Mouse (Mus musculus) embryo, embryonic 11.5 days (tissue): ENCODE measurements around the gene Otud7a.

Experiments
- DNase-seq: peaks from one replicate; pipeline ENCODE4 v3.0.0-alpha.2; 2012; ENCODE audit warnings: low read depth, low spot score

Otud7a gene

DNA sequence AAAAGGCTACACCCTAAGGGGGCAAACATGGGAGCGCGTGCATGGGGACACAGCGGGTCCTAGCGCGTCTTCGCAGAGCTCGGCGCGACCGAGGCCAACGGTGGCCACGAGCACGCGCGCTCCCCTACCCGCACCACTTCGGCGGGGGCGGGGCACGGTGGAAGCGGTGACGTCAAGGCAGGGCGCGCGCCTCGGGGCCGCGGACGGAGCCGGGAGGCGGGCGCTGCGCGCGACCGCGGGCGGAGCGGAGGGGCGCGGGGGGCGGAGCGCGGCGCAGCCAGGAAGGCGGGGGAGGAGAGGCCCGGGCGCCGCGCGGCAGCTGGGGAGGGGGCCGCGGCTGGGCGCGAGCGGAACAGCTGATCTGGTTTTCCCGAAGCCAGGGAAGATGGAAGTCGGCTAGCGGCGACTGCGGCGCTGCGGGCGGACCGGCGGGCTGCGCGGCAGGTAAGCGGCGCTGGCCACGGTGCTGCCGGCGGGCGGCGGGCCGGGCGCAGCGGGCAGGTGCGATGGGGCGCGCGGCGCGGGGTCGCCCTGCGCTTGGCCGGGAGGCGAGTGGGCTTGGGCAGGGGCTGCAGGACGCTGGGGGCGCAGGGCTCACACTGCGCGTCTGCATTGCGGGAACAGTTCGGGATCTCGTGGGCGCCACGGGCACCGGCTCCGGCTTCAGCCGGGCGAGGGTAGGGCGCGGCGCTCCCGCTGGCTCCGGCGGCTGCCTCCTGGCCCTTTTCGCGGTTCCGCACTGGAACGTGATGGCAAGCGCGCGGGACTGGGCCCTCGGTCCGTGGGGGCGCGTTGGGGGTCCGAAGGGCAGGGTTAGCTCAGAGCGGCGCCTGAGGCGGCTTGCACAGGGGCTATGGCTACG is at the start of gene Otud7a:
Otud7a (plus strand) TSS at position 268 of the 862 bp plus-strand sequence.
- peak; percentile 67 for DNase-seq

DNA sequence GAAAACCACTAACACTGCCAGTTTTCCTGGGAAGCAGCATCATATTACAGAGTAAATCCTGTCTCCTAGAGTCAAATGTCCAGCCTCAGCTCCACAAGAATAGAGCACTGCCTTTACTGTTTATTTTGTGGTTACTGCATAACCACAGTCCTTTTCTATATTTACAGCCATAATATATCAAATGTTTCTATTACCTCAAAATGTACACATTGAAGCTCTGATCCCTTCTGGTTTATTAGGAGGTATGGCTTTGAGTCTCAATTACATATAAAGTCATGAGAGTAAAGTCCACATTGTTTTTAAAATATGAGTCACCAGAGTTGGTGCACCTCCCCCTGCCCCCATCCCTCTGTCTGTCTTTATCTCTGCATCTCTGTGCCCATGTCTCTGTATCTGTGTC is 38.6 kb upstream of the Otud7a start:
- no peak for DNase-seq

DNA sequence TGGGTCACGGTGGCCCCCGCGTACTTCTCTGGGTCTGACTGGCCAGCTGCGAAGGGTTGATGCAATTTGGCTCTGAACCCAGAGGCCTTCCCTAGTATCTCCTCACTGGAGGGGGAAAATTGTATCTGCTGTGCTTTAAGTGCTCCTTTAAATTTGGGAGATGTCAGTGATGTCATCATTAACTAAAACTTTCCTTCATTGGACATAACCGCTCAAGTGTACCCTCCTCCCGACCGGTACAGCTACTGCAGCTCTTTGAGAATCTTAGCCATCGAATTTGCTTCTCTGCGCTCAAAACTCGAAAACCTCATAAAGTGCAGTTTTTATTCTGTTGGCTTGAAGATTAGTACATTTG is 772 bp downstream of the Otud7a start:
- no peak for DNase-seq

DNA sequence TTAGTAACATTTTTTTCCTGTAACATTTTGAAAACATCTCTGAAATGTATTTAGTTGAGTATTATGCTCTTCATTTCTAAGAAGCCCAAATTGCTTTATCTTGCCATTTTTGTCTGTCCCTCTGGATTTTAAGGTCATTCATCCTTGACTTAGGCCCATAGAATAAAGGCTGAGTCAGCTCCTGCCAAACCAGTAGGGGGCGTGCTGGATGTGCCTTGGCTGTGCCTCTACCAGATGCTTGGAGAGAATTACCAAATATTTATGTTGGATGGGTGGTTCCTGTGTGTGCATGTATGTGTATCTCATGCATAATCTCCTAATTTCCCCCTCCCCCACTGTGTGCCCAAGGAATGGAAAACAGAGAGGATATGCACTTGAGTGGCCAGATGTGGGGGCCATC is 2.4 kb downstream of the Otud7a start:
- DNase-seq = no peak

DNA sequence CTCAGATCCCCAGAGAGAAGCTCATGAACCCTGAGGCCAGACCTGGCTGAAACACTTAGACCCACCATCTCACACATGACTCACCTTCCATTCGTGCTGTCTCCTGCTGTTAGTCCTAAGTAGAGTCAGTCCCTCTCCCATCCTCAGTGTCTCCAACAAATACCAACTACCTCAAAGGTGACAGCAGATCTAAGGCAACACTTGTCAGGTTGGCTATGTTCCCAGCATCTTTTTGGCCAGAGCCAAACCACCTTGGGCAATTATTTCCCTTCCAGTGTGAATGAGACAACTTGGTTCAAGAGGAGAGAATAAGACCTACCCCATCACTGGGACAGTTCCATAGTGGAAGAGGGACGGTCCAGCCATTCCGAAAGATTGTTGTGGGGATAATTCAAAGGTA is 10.7 kb downstream of the Otud7a start:
- no peak for DNase-seq

DNA sequence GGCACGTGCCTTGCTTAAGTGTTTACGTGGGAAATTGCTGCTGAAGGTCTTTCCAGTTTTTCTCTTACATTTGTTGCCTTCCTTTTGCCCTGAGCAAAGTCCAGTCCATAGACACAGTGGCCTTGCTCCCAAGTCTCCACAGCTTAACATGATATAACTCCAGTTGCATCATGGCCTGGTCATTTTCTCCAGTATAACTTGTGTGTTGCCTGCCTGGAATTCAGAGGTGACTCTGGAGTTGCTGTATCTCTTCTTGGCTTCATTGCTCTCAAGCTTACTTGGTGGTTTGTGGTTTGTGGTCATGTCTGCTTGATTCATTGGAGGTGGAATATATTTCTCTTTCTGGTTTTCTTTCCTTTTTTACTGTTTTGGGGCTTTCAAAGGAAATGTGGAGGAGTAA is 17.7 kb downstream of the Otud7a start:
- DNase-seq = no peak

DNA sequence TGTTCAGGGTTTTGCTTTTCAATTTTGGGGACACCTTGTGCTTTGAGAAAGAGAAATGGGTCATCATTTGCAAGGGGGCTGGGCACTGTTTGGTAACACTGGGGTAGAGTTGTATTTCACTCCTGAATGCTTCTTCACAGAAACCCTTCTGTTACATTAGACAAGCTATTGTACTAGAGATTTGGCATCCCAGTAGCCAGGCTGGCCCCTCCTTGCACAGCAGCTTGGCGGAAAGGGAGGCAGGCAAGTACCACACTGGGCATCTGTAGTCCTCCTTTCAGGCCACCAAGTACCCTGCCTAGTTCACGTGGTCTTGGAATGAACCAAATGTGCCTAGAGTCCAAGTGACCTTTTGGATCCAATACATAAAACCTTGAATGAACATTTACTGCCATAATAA is 18.1 kb downstream of the Otud7a start:
- DNase-seq = no peak

DNA sequence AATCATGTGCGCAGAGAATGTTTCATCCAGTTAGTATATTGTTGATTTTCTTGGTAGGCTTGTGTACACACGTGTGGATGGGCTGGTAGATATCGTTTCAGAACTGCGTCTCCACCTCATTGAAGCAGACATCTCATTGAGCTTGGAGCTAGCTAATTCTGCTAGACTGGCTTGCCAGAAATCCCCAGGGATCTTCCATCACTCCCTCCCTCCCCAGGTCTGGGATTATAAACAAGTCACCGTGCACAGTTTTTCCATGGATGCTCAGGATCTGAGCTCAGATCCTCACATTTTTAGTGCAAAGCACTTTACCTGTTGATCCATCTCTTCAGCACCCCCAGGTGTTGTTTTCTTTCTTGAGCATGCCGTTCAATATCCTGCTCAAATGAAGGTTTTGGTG is 22.2 kb downstream of the Otud7a start:
- DNase-seq = no peak

DNA sequence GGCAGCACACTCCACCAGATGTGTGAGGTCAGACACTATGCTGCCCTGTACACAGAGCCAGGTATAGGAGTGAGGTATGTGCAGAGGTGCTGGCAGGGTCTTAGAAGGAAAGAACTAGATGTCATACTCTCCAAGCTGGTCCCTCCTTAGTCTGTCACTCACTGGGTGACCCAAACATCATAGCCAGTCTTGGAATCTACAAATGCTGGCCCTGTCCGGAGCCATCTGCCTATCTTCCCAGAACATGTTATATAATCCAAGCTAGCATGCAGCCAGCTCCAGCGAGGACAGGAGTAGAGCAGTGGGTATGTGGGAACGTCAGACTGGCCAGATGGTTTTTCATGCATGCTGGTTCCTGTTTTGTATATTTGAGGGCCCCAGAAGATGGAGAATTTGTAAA is 23.7 kb downstream of the Otud7a start:
- DNase-seq = no peak

DNA sequence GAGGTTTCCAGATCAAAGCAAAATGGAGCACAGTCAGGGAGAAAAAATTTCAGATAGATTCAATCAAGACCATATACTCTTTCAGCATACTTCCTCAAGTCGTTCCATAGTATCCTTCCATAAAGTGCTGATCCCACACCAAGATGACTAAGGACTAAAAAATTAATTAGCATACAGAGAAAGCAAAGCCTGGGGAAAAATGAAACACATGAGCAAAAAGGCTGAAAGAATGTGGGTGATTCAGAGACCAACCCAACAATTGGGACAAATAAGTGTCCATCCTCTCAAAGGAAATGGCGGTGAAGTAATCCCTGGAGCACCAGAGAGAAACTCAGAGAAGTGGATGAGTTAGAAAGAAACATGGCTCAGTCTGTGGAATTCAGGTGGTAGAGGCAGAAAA is 38.5 kb downstream of the Otud7a start:
- no peak for DNase-seq

DNA sequence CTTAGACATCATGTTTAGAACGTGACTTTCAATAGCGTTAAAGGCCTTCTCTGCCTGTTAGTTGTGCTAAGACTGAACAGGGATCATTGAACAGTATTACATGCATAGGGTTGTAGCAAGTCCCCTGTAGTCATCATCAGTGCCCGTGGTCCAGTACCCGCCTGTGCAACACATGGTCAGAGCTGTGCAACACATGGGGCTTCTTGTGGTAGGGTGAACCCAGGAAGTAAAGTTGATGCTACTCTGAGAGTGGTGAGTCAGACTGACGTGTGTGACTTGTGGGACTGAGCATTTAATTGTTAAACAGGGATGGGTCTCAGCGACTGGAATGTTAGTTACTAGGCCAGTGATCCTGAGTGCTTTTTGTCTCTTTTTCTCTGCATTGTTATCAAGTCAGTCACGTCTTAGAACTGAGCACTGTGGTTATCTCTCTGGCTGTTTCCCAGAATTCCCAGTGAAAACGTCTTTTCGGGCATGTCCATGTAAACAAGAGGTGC is 52.5 kb downstream of the Otud7a start:
- no peak for DNase-seq

DNA sequence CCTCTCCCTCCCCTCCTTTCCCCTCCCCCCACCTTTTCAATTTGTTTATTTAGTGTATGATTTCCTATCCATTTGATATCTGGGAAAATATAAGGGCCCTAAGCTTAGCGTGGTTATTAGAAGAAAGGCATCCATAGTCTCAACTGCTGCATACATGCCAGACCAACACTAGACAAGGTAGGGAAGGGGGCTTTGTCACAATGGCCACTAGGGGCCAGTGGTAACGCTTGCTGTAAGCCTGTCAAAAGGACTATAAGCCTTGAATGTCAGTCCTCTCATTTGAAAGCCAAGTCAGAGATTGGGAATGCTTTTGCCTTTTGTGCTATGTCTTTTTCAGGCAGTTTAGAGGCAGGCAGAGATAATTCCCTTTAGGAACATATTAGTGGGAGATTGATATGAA is 59.7 kb downstream of the Otud7a start:
- DNase-seq = no peak

DNA sequence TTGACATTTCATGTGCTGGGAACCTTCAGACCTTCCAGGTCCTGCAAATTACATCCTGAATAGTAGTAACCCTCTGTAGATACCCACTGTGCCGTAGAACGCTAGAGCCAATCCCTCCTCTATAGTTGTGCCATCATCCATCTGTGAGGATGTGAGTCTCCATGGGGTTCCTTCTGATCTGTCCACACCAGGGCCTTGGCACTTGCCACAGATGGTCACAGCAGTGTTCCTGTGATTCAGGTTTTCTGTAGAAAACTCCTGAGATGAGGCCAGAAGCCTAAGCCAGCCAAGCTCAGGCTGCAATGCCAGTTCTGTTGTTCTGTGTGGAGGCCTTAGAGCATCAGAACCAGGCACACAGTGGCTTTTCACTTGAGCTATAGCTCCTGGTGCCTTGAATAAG is 63.5 kb downstream of the Otud7a start:
- no peak for DNase-seq

DNA sequence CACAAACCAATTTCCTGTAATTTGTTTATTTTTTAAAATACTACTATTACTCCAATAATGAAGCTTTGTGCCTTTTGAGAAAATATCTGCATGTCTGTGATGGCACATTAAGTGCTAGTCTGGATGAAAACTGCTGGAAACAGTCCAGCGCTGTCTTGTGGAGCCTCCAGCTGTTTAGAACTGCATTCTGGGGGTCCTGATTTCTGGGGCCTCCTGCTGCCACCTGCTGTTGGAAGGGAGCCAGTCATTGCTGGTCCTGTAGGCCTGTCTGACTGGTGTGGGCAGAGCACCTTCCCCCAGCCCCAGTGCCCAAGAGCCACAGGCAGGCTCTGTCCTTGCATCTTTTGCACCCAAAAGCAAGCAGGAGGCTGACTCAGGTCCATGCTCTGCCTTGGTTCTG is 65.3 kb downstream of the Otud7a start:
- no peak for DNase-seq

DNA sequence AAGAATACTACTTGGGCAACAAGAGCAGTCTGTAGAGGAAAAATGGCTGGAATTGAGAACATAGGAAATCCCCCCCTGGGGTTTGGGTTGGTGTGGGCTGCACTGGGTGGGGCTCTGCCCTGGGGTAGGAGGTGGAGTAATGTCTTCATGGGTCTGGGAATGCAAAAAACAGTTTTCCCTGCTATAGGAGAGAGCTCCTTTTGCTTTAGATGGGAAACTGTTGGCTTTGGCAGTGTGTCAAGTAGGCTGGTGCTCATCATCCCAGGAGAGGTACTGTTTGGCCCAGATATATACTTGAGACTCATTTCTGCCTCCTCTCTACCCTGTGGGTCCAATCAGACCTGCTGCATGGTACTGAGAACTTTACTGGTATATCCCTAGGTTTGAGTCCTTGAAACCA is 66.9 kb downstream of the Otud7a start:
- no peak for DNase-seq

DNA sequence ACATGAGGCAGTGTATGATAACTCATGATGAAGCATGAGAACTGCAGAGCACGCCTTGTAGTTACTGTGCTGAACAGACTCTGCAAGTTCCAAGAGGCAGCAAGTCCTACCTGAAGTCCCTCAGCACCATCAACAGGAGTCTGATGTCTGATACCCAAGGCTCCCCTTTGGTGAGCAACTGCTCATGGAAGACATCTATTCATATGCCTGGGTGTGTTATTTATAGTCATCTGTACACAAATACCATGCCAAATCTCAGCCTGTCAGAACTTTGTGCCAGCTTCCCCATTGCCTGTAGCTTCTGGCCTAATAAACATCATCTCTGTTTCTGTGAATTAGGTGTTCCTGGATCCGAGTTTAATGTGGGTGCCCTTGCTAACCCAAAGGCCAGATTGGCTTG is 68.0 kb downstream of the Otud7a start:
- no peak for DNase-seq

DNA sequence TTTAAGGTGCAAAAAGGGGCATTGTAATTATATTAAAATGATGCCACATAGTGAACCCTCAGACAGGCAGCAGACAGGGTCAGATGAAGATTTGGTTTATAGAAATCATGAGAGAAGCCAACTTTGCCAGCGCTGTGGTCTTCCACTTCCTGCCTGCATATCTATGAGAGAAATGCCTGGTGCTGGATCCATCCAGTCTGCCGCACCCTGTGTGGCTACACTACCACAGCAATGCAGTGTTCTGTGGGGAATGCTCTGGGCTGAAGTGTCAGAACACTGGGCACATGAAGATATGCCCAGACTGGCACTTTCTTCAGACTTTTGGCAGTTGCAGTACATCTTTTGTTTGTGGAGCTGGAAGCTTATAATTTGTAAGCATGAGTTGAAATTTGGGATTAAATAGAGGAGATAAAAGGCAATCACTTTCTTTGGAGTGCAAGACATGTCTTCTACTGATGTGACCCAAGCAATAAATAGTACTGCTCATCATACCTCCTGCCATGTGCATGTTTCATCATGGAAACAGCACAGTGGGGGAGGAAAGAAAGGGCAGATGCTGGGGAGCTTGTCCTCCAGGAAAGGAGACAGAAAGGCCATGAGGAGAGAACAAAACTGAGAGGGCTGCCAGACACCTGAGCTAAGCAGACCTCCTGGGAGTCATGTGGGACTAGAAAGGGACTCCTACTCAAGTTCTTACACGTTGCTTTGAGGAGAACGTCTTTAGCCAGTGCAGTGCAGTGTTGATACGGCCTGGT is 71.8 kb downstream of the Otud7a start:
- DNase-seq = no peak

DNA sequence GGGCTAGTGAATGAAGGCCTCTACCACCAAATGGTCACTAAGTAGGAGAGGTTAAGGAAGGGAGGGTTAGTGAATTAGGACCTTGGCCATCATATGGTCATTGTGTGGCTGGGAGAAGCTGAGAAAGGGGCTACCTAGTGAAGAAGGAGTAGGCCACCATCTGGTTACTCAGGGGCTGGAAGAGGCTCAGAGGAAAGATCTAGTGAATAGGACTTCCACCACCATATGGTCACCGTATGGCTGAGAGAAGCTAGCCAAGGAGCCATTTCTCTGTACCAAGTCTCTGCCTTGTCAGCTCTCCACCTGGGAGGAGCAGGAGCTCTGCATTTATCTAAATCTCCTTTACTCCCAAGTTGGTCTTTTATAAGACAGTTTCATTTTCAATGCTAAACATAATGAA is 75.7 kb downstream of the Otud7a start:
- no peak for DNase-seq

DNA sequence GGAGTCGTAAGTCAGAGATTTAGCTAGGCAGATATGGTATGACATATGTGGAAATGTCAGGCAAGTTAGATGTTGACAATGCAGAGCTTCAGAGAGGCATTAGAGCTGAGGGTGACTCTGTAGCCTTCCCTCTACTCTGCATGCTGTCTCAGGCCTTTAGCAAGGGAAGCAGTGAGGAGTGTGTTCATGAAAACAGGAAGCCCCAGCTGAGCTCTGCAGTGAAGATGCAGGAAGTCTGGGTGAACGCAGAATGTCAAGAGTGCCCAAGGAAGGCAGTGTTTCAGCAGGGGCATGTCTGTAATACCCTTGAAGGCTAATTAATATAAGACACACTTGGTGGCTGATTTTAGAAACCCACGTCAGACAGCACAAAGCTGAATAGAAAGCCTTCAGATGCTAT is 77.9 kb downstream of the Otud7a start:
- DNase-seq = no peak

DNA sequence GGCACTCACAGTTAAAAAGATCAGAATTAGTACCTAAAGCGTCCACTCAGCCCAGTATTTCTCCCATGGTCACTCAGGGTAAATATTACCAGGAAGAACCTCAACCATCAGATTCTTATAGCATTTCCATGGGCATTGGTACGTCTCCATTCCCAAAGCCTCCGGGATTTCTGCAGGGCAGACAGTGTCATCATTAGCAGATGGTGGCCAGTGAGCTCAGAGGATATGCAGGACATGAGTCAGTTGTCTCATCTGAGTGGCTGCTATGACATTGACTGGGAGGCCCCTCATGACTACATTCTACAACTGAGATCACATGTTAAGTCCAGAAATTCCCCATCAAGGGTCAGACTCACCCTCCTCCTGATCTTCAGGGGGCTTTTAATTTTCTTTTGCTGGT is 78.5 kb downstream of the Otud7a start:
- DNase-seq = no peak

DNA sequence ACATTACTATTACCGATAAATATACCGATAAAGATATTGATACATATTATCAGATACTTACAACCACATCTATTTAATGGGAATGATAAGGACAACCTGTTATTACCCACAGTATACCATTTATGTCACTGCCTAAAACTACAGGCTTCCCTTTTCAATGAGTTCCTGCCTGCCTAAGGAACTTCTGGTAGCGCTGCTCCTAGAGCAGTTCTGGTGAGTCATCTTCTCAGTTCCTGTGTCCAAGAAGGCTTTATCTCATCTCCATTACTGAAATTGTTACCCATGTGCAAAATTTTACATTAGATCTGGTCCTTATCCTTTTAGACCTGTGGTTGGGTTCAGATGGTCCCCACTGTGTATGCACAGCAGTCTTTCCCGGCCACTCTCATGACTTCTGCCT is 95.7 kb downstream of the Otud7a start:
- DNase-seq = no peak

DNA sequence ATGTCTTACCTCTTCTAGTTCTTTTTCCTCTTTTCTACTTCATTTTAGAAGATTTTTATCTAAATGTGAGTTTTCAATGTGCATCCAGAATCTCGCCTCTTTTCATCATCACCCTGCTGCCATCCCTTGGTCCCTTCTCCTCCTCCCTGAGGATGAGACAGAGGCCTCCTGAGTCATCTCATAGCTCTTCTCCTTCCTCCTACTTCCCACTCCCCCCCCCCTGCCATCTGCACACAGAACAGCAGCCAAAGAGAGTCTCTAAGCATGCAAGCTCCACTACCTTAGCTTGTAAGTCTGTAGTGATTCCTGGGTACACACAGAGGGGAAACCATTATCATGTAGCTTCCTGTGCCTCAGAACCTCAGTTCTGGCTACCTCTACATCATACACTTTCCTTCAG is 109.9 kb downstream of the Otud7a start:
- DNase-seq = no peak

DNA sequence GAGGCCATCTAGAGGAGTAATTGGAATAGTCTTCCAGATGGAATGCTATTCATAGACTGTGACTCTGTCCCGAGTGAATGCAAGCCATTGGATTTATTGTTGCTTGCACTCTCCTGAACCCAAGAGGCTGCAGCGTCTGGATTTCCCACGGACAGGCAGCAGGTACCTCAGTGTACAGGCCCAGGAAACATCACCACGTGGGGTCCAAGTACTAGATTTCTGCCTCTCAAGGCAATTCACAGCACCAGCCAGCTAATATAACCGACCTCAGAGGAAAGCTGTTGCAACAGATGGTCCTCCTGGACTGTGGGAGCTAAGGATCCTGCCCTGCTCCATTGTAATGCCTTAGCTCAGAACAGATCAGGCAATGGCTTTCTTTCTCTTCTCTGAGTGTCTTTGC is 111.8 kb downstream of the Otud7a start:
- DNase-seq = no peak
